Mouse (Mus musculus): Measurements from ENCODE around the gene Zfp994.
"Not testable (repeated sequence)": the region's sequence is repeated elsewhere in the genome, so short reads cannot be mapped to it uniquely, and the experiment has no call there.

DNA sequence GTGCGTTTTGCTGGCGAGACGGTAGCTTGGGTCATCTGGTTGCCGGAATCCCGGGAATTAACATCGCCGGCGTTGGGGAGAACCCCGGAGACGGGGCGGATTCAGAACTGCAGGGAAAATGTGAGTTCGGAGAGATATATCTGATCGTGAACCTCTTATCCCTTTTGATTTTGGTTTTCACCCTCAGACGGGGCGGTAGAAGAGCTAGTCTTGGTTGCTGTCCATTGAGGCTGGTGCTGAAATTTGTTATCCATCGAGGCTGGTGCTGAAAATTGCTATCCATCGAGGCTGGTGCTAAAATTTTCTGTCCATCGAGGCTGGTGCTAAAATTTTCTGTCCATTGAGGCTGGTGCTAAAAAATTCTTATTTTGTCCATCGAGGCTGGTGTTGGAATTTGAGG is 5.3 kb upstream of the Zfp994 start:
- not testable (repeated sequence) for TF ChIP-seq CHD2 (IDR thresholded peaks at IDR 0.05; ENCODE audit: low read depth, low read length); ZC3H11A (IDR thresholded peaks at IDR 0.05; ENCODE audit: borderline replicate concordance, low read depth, low read length); MAFK (IDR thresholded peaks at IDR 0.05; ENCODE audit: insufficient read depth, low read depth, low read length); HCFC1 (IDR thresholded peaks at IDR 0.05; ENCODE audit: borderline replicate concordance, insufficient read depth, low read length)
